Mouse (Mus musculus) lung, adult 2 months (tissue): ENCODE data around the gene Oas2.

ENCODE experiments used
- CTCF ChIP-seq: fragments of 200-500 bp; IDR thresholded peaks from 2 replicates; pipeline ENCODE4 v1.5.1; 2011; ENCODE audit warnings: mild to moderate bottlenecking, low read length, control low read depth; ENCODE audit not compliant: insufficient read depth
- POLR2A ChIP-seq: fragments of 200-500 bp; IDR thresholded peaks from 2 replicates; pipeline ENCODE4 v1.6.1; 2011; ENCODE audit warnings: low read depth, mild to moderate bottlenecking, control low read depth, low read length, borderline replicate concordance; ENCODE audit errors: extremely low read depth

- no peak for TF ChIP-seq CTCF
- no peak for TF ChIP-seq POLR2A
Observed at GRCm38 (mm10) chr5:120702969-120703368, 46.7 kb downstream of the Oas2 start.
